Mouse (Mus musculus) CH12.LX (cell line): ENCODE results near the gene Strip1. TPM values are rescaled to one million over a fixed set of nuclear protein-coding genes. Genes with fewer than 3 reads are reported as not detected.

ENCODE experiments used
- DNase-seq: peaks from one replicate; pipeline ENCODE4 v3.0.0-alpha.2; 2013; ENCODE audit errors: extremely low read depth
- H3K27ac ChIP-seq: 2 replicates; pipeline ENCODE4 v1.5.1; 2012; ENCODE audit warnings: low read depth, mild to moderate bottlenecking, control low read depth, moderate library complexity; ENCODE audit not compliant: insufficient read depth
- H3K27me3 ChIP-seq: replicated peaks from 2 replicates; pipeline ENCODE3; 2012; ENCODE audit warnings: inconsistent platforms
- H3K36me3 ChIP-seq, 2 experiments: replicated peaks in 1 of 2; 2 replicates each; pipeline versions ENCODE3 to v1.6.1; 2012; ENCODE audit warnings: inconsistent platforms in 1 of 2, low read length in 1 of 2, mild to moderate bottlenecking in 1 of 2, mixed read lengths in 1 of 2, moderate library complexity in 1 of 2; ENCODE audit not compliant: control insufficient read depth in 1 of 2, insufficient read depth in 1 of 2
- H3K4me1 ChIP-seq, 2 experiments: 2 replicates each; pipeline ENCODE4 v1.6.1; 2012; ENCODE audit warnings: inconsistent platforms in 1 of 2, moderate library complexity in 1 of 2; ENCODE audit not compliant: insufficient read depth in 2 of 2, control insufficient read depth in 1 of 2
- H3K4me2 ChIP-seq: 2 replicates; pipeline ENCODE4 v1.6.1; 2012; ENCODE audit warnings: low read depth, mild to moderate bottlenecking, control low read depth; ENCODE audit not compliant: poor library complexity, insufficient read depth, severe bottlenecking
- H3K4me3 ChIP-seq, 3 experiments: fragments of 150-350 bp in 1 of 3; sonication (generic) in 1 of 3; replicated peaks in 1 of 3; 2 replicates each; pipeline versions ENCODE3 to v1.5.1; 2011 to 2012; ENCODE audit warnings: low read depth in 2 of 3, low read length in 2 of 3, mild to moderate bottlenecking in 2 of 3, moderate library complexity in 2 of 3, control low read depth in 1 of 3, improper control_type of control experiment in 1 of 3, inconsistent platforms in 1 of 3, mixed read lengths in 1 of 3; ENCODE audit not compliant: poor library complexity in 1 of 3
- H3K79me2 ChIP-seq: replicated peaks from 2 replicates; pipeline ENCODE4 v1.6.1; 2012; ENCODE audit warnings: mild to moderate bottlenecking, moderate library complexity; ENCODE audit not compliant: control insufficient read depth, poor library complexity, insufficient read depth, severe bottlenecking; ENCODE audit errors: extremely low read depth
- H3K9ac ChIP-seq: 2 replicates; pipeline ENCODE4 v1.6.1; 2012; ENCODE audit warnings: low read depth, mild to moderate bottlenecking, control low read depth, moderate library complexity; ENCODE audit not compliant: insufficient read depth
- H3K9me3 ChIP-seq: replicated peaks from 2 replicates; pipeline ENCODE3; 2012; ENCODE audit warnings: low read length, inconsistent platforms, mixed read lengths
- CTCF ChIP-seq, 2 experiments: IDR thresholded peaks in 1 of 2; conservative IDR thresholded peaks in 1 of 2; 2 replicates each; pipeline ENCODE4 v1.5.1; 2011 to 2012; ENCODE audit warnings: low read depth in 2 of 2, low read length in 2 of 2, improper control_type of control experiment in 1 of 2, inconsistent platforms in 1 of 2, mild to moderate bottlenecking in 1 of 2, moderate library complexity in 1 of 2
- KAT2A ChIP-seq: IDR thresholded peaks from 2 replicates; pipeline ENCODE4 v1.6.1; 2012; ENCODE audit warnings: low read length, improper control_type of control experiment, inconsistent platforms; ENCODE audit not compliant: insufficient replicate concordance
- MAFK ChIP-seq: IDR thresholded peaks from 2 replicates; pipeline ENCODE4 v1.6.1; 2011; ENCODE audit warnings: low read length, improper control_type of control experiment; ENCODE audit not compliant: insufficient replicate concordance
- MYC ChIP-seq: IDR thresholded peaks from 2 replicates; pipeline ENCODE4 v1.6.1; 2011; ENCODE audit warnings: low read depth, mild to moderate bottlenecking, improper control_type of control experiment, low read length
- PAX5 ChIP-seq: IDR thresholded peaks from 2 replicates; pipeline ENCODE4 v1.6.1; 2012; ENCODE audit warnings: low read length, inconsistent platforms, mixed read lengths
- RAD21 ChIP-seq: IDR thresholded peaks from 2 replicates; pipeline ENCODE4 v1.6.1; 2011; ENCODE audit warnings: low read depth, mild to moderate bottlenecking, low read length, improper control_type of control experiment, moderate library complexity
- SIN3A ChIP-seq: IDR thresholded peaks from 2 replicates; pipeline ENCODE4 v1.6.1; 2012; ENCODE audit warnings: low read length, improper control_type of control experiment, inconsistent platforms
- SMC3 ChIP-seq: IDR thresholded peaks from 2 replicates; pipeline ENCODE4 v1.6.1; 2011; ENCODE audit warnings: low read depth, low read length, improper control_type of control experiment
- dilution Hi-C: fragments of 300-500 bp; cut with MboI; formaldehyde crosslinking; loops from 2 replicates; pipeline ENCODE4 v1.14.3; 2020; ENCODE audit warnings: low sequenced_read_pairs; ENCODE audit not compliant: extremely low pct_unique_long_range_greater_than_20kb, extremely low pct_ligation_motif_present
- in situ Hi-C: fragments of 300-500 bp; cut with MboI; formaldehyde crosslinking; loops from 3 replicates; pipeline ENCODE4 v1.14.3; 2019; ENCODE audit warnings: low sequenced_read_pairs, low pct_ligation_motif_present, low pct_unique_long_range_greater_than_20kb, mixed read lengths
- polyA plus RNA-seq: library from polyadenylated mRNA; unstranded; fragments of >175 nt; gene quantifications from 2 replicates; pipeline ENCODE4 v1.2.1, GENCODE M21; 2012; ENCODE audit warnings: low read depth; ENCODE audit not compliant: insufficient read length
- total RNA-seq, 2 experiments: library from RNA; depleted of rRNA; stranded (reverse); fragments of 300-350 nt in 1 of 2; fragments of >200 nt in 1 of 2; gene quantifications; 2 replicates each; pipeline ENCODE4 v1.2.3; 2012 to 2014

The Strip1 gene
- total and polyA plus RNA-seq, 3 experiments, result 18.4 to 28.2 (median 27.0) TPM

DNA sequence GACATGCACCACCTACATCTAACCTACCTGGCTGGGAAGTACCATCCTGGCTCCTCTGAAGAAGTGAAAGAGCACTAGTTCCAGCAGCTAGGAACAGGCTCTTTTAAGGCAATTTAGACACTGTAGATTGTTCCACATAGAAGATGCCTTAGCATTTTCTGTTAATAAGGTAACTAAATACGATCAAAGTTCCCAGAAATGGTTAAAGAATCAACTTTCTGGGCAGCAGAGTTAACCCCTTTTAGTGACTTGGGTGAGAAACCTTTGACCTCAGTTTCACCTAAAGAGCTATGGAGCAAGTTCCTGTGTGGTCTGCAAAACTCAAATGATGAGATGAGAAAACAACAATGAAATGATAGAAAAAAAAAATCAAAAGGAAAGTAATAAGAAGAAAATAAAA lies 33.1 kb upstream of the Strip1 start:
- no peak overlapping the region for H3K4me2 ChIP-seq
- no peak overlapping the region for H3K27ac ChIP-seq
- no peaks in the 10 kb centered on the region for H3K9me3 ChIP-seq
- H3K79me2 ChIP-seq, result no peaks in the 10 kb centered on the region
- no peak overlapping the region for H3K4me3 ChIP-seq
- H3K27me3 ChIP-seq, result no peaks in the 10 kb centered on the region
- dilution Hi-C loops (no loop called here), in situ Hi-C loops (no loop called here)
- H3K4me1 ChIP-seq, result no peaks in the 10 kb centered on the region
- DNase-seq, result no peak
- TF ChIP-seq MAFK (no peak), KAT2A (no peak)
- peaks cover 62 to 93% of the 10 kb centered on the region in 2 experiments for H3K36me3 ChIP-seq
- no peak overlapping the region for H3K9ac ChIP-seq

DNA sequence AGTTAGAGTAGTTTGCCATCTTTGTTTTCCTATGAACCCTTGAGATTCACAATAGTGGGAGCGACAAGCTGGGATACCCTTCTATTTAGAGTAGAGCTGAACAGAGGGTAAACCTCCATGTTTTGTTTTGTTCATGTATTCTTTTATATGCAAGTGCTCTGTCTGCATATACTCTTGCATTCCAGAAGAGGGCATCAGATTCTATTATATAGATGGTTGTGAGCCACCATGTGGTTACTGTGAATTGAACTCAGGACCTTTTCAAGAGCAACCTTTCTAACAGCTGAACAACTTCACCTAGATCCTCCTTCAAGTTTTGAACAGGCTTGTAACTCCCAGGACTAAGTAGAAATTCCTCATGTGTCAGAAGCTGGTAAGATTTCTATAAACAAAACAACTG lies 27.5 kb upstream of the Strip1 start:
- no peak for DNase-seq
- dilution Hi-C loops, result no loop called here
- H3K27ac ChIP-seq, result no peak overlapping the region
- in situ Hi-C loops, result no loop called here
- H3K9me3 ChIP-seq, result no peaks in the 10 kb centered on the region
- peak; percentile 45 for TF ChIP-seq SMC3
- no peak for TF ChIP-seq SIN3A
- peak; percentile 58; the same call in 1 of the 2 replicates for TF ChIP-seq MYC
- TF ChIP-seq RAD21, result peak; percentile 33
- peak in 1 of 2 experiments; percentile 71; a peak in 2 of 4 replicates for TF ChIP-seq CTCF (conservative IDR thresholded peaks at IDR 0.05 in 1 of 2, IDR thresholded peaks at IDR 0.05 in 1 of 2; ENCODE audit: low read depth in 2 of 2, low read length in 2 of 2)
- no peaks in the 10 kb centered on the region for H3K27me3 ChIP-seq
- H3K4me2 ChIP-seq, result no peak overlapping the region
- no peaks in the 10 kb centered on the region for H3K79me2 ChIP-seq
- peaks cover 15 to 41% of the 10 kb centered on the region in 2 experiments for H3K36me3 ChIP-seq
- H3K9ac ChIP-seq, result no peak overlapping the region
- no peak overlapping the region for H3K4me3 ChIP-seq
- peaks cover 5 to 26% of the 10 kb centered on the region in 2 experiments; a peak in 3 of 4 replicates for H3K4me1 ChIP-seq

DNA sequence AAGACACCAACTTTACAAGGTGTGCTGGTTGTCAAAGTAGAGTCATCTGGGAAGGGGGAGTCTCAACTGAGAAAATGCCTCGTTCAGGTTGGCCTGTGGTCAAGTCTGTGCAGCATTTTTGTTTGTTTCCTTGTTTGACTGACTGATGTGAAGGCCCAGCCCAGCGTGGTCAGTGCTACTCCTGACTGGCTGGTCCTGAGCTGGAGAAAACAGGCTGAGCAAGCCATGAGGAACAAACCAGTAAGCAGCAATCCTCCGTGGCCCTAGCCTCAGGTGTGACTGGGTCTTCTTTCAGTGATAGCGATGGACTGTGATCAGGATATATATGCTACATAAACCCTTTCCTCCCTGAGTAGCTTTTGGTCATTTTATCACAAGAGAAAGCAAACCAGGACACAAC lies 25.4 kb upstream of the Strip1 start:
- in situ Hi-C loops, result no loop called here
- Histone ChIP-seq H3K9ac (no peak overlapping the region), H3K27me3 (no peaks in the 10 kb centered on the region), H3K27ac (peak overlapping the region; percentile 7; the same call in 1 of the 2 replicates), H3K9me3 (no peaks in the 10 kb centered on the region), H3K36me3 (peaks cover 3 to 22% of the 10 kb centered on the region in 2 experiments), H3K4me1 (peaks cover 5 to 26% of the 10 kb centered on the region in 2 experiments; a peak in 3 of 4 replicates), H3K4me2 (no peak overlapping the region), H3K4me3 (no peak overlapping the region), H3K79me2 (no peaks in the 10 kb centered on the region)
- DNase-seq, result no peak
- dilution Hi-C loops, result no loop called here
- no peak for TF ChIP-seq SIN3A
- TF ChIP-seq PAX5, result no peak
